Mouse (Mus musculus): Measurements from ENCODE around the gene Lzts2. TPM values are rescaled to one million over a fixed set of nuclear protein-coding genes. Genes with fewer than 3 reads are reported as not detected.

Lzts2 gene
- polyA plus RNA-seq, 1 experiment from 2014 or later = 29.1 TPM

DNA sequence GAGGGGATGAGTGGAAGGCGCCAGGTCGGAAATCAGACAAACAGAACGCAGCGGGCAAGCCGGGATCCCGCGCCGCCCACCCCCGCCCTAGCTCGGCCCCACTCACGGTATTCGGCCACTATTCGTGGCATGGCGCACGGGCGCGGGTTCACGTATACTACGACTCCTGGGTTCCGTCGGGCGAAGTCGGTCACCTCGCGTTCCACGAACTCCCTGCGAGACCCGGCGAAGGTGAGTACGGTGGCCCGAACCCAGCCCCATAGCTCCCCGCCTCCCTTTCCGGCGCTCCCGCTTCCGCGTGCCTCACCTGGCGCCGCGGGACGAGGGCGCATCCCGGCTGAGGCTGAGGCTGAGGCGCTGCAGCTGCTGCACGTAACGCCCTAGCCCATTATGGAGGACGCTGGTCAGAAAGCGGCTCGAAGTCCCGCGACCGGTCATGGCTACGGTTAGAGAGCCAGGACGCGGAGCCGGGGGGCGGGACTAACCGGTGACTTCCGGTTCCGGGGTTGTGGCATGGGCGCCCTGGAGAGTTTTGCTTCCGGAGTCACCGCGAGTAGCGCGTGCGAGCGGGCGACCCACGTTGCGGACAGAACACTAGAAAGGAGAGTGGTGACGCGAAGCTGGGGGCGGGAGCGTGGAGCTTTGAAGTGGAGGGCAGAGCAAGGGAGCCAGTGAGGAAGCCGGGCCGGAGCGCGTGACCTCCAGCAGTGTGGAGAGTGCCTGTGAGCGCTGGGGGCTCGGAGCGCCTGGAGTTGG, 8.1 kb upstream of the Lzts2 start, which contains the start of gene Mrpl43:
Mrpl43 (minus strand) TSS at position 486 of the 756 bp plus-strand sequence.
- H3K36me3 ChIP-seq = peaks cover 58% of the 10 kb centered on the region
- no peaks in the 10 kb centered on the region for H3K27me3 ChIP-seq
- H3K4me1 ChIP-seq (replicated peaks) = peaks cover 45% of the 10 kb centered on the region
- H3K27ac ChIP-seq (replicated peaks) = peak within 1 kb of the TSS; percentile 79
- peak within 1 kb of the TSS; percentile 77 for H3K4me2 ChIP-seq
- no peaks in the 10 kb centered on the region for H3K9me3 ChIP-seq
- peak; percentile 91 for ATAC-seq (ENCODE audit: low read depth)
- WGBS = under 1% methylated on average over 82 of the region's 82 CpGs
- H3K9ac ChIP-seq = peak within 1 kb of the TSS; percentile 83
- peak within 1 kb of the TSS; percentile 81 for H3K4me3 ChIP-seq

DNA sequence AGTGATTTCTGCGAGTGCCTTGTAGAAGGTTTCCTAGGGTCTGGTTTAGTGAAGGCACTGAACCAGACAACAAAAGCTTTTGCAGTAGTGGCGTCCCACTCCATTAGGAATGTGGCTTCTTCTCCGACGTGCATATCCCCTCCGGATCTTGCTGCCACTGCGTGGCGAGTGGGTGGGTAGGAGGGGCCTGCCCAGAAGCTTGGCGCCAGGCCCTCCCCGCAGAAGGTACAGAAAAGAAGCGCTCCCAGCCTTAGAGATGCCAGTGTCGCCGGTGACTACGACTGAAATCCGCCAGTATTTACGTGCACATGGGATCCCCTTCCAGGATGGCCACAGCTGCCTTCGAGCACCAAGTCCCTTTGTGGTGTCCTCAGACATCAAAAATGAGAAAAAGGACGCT, 7.2 kb upstream of the Lzts2 start:
- Histone ChIP-seq H3K4me2 (peak overlapping the region; percentile 77), H3K4me3 (peak overlapping the region; percentile 81), H3K9ac (peak overlapping the region; percentile 83), H3K27me3 (no peaks in the 10 kb centered on the region), H3K36me3 (peaks cover 58% of the 10 kb centered on the region), H3K9me3 (no peaks in the 10 kb centered on the region), H3K27ac (replicated peaks) (peak overlapping the region; percentile 79), H3K4me1 (replicated peaks) (peaks cover 45% of the 10 kb centered on the region)
- no peak; the same call in 1 of the 2 replicates for ATAC-seq (ENCODE audit: low read depth)
- 48% methylated on average over 17 of the region's 17 CpGs for whole genome bisulfite sequencing

DNA sequence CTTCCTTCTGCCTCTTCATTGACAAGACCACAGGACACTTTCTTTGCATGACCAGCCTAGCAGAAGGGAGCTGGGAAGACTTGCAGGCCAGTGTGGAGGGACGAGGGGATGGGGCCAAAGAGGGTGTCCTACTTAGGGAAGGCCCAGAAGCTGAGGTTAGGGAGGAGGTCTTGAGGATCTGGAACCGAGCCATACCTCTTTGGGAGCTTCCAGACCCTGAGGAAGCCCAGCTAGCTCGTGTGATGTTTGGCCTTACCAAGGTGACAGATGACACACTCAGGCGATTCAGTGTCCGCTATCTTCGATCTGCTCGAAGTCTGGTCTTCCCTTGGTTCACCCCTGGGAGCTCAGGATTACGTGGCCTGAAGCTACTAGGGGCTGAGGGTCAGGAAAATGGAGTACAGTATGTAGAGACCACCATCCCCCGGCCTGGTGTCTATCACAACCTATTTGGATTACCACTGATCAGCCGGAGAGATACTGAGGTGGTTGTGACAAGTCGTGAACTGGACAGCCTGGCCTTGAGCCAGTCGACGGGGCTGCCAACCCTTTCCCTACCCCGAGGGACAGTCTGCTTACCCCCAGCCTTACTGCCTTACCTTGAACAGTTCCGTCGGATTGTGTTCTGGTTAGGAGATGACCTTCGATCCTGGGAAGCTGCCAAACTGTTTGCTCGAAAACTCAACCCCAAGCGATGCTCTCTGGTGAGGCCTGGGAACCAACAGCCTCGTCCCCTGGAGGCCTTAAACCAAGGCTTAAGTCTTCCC, 6.6 kb upstream of the Lzts2 start:
- Histone ChIP-seq H3K36me3 (peaks cover 52% of the 10 kb centered on the region), H3K27me3 (no peaks in the 10 kb centered on the region), H3K4me2 (peak overlapping the region; percentile 77), H3K4me3 (peak overlapping the region; percentile 81), H3K9me3 (no peaks in the 10 kb centered on the region), H3K27ac (replicated peaks) (peak overlapping the region; percentile 79; the same call in 1 of the 2 replicates), H3K4me1 (replicated peaks) (peaks cover 49% of the 10 kb centered on the region), H3K9ac (peak overlapping the region; percentile 83; the same call in 1 of the 2 replicates)
- ATAC-seq (ENCODE audit: low read depth) = no peak
- WGBS = 93% methylated on average over 20 of the region's 20 CpGs

DNA sequence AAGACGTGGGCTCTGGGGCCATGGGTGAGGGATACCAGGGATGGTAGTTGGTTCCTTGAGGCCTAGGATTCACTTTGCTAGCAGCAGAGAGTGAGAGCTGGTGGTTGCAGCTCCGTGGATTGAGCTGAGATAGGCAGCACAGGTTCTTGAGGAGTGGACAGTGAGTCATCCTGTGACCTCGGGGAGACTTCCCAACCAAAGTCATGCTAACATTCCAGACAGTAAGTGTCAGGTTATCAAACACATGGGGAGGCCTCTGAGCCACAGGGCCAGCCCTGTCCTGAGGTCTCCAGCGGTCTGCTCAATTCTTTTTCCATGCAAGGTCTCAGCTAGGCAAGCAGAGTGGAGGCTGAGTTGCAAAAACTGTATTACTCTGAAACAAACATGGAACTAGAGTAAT, 3.6 kb upstream of the Lzts2 start:
- ATAC-seq (ENCODE audit: low read depth) = no peak
- Histone ChIP-seq H3K27ac (replicated peaks) (no peak overlapping the region), H3K4me2 (no peak overlapping the region), H3K4me1 (replicated peaks) (peaks cover 48% of the 10 kb centered on the region), H3K36me3 (peaks cover 31% of the 10 kb centered on the region), H3K27me3 (no peaks in the 10 kb centered on the region), H3K9me3 (no peaks in the 10 kb centered on the region), H3K9ac (no peak overlapping the region), H3K4me3 (no peak overlapping the region)
- WGBS = 93% methylated on average over 4 of the region's 4 CpGs

DNA sequence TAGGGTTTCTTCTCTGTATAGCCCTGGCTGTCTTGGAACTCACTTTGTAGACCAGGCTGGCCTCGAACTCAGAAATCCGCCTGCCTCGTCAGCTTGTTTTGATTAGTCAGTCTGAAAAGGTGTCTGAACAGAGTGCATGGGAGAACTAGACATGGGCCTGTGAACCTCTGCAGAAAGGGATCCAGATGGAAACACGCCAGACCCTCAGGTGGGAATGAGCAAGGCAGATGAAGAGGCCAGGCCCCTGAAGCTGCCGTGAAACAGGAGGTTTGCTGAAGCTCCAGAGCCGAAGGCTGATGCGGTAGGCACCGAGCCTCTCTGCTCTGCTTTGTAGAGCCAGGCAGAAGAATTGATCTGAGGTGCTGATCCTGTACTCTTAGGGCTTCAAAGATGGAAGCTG, 2.0 kb upstream of the Lzts2 start:
- Histone ChIP-seq H3K36me3 (peaks cover 31% of the 10 kb centered on the region), H3K4me1 (replicated peaks) (peaks cover 56% of the 10 kb centered on the region), H3K9me3 (no peaks in the 10 kb centered on the region), H3K27ac (replicated peaks) (peak overlapping the region; percentile 81), H3K27me3 (no peaks in the 10 kb centered on the region), H3K9ac (peak overlapping the region; percentile 55), H3K4me3 (no peak overlapping the region; the same call in 1 of the 2 replicates), H3K4me2 (no peak overlapping the region)
- ATAC-seq (ENCODE audit: low read depth) = no peak
- WGBS = 85% methylated on average over 8 of the region's 8 CpGs

DNA sequence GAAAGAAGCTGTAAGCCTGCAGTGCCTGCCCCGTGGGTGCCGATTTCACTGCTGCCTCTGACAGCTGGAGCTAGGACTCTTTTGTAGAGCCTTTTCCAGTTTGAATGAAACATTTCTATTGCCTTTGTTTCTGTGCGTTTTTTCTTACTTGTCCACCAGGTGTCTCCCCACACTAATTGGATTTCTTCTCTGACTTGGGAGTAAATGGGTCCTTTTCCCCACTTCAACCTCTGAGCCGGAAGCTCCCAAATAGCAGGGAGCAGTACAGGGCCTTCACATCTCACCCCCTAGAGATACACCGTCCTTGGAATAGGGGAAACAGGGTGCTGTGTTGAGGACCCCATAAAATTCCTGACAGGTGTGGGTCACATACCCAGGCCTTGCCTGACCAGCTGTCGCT, 1.6 kb upstream of the Lzts2 start:
- Histone ChIP-seq H3K4me3 (no peak overlapping the region; the same call in 1 of the 2 replicates), H3K9me3 (no peaks in the 10 kb centered on the region), H3K36me3 (peaks cover 31% of the 10 kb centered on the region), H3K4me1 (replicated peaks) (peaks cover 54% of the 10 kb centered on the region), H3K27ac (replicated peaks) (peak overlapping the region; percentile 81), H3K4me2 (no peak overlapping the region), H3K9ac (peak overlapping the region; percentile 55), H3K27me3 (no peaks in the 10 kb centered on the region)
- ATAC-seq (ENCODE audit: low read depth) = no peak
- 34% methylated on average over 6 of the region's 6 CpGs for WGBS

DNA sequence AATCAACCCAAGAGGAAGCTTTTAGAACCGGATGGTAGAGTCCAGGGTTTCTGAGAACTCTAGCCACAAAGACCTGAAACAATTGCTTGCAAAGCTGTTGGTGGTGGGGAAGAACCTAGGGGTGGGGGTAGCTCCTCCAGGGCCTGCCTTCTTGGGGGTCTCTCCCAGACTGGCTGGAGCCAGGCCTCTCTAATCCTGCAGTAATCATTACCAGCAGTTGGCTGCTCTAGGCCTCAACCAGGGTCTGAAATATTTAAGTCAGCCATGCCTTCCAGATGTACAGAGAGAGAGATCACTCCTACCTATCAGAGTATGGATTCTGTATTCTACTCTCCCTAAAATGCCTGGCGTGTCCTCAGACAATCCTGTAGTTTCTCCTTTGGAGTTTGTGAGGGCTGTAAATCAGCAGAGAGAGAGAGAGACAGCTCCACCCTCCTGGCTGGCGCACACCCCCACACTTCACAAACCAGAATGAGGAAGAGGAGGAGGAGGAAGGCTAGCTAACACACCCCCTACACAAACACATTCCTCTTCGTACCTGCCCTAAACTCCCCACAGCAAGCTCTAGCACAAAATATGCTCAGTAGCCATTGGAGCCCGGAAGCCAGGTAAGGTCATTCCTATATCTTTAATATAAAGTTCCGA, 511 bp upstream of the Lzts2 start:
- WGBS = 55% methylated on average over 6 of the region's 6 CpGs
- H3K27me3 ChIP-seq = no peaks in the 10 kb centered on the region

DNA sequence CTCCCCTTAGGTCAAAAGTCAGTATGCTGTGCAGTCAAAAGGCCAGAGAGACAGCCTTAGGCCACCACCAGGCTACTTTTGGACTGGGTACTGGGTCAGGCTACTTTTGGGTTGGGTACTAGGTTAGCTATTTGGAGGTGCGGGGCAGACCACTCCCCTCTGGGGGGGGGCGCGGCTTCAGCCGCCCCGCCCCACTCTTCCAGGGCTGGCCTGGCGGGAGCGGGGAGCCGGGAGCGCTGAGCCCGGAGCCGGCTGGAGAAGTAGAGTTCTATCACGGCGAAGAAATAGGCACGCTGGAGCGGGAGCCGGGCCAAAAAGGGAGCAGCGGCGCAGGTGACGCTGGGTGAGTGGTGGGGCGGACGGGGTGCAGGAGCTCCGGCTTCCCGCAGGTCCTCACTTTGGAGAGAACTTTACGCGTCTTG, 778 bp downstream of the Lzts2 start:
- no peaks in the 10 kb centered on the region for H3K27me3 ChIP-seq
- WGBS = under 1% methylated on average over 25 of the region's 25 CpGs
- peak overlapping the region; percentile 87 for H3K9ac ChIP-seq
- peak overlapping the region; percentile 91 for H3K4me2 ChIP-seq
- peaks cover 20% of the 10 kb centered on the region for H3K36me3 ChIP-seq
- H3K27ac ChIP-seq (replicated peaks) = peak overlapping the region; percentile 98
- H3K9me3 ChIP-seq = no peaks in the 10 kb centered on the region
- ATAC-seq (ENCODE audit: low read depth) = no peak
- peak overlapping the region; percentile 65 for H3K4me3 ChIP-seq
- H3K4me1 ChIP-seq (replicated peaks) = peaks cover 55% of the 10 kb centered on the region

More for the DNA sequence above, 511 bp upstream of the Lzts2 start:
- Histone ChIP-seq H3K4me3 (no peak overlapping the region), H3K4me2 (no peak overlapping the region), H3K36me3 (peaks cover 26% of the 10 kb centered on the region), H3K4me1 (replicated peaks) (peaks cover 48% of the 10 kb centered on the region), H3K9me3 (no peaks in the 10 kb centered on the region), H3K9ac (no peak overlapping the region), H3K27ac (replicated peaks) (0 out of 2 replicates have a peak overlapping the region, but pooled peaks have one; percentile 13)
- ATAC-seq (ENCODE audit: low read depth) = no peak

DNA sequence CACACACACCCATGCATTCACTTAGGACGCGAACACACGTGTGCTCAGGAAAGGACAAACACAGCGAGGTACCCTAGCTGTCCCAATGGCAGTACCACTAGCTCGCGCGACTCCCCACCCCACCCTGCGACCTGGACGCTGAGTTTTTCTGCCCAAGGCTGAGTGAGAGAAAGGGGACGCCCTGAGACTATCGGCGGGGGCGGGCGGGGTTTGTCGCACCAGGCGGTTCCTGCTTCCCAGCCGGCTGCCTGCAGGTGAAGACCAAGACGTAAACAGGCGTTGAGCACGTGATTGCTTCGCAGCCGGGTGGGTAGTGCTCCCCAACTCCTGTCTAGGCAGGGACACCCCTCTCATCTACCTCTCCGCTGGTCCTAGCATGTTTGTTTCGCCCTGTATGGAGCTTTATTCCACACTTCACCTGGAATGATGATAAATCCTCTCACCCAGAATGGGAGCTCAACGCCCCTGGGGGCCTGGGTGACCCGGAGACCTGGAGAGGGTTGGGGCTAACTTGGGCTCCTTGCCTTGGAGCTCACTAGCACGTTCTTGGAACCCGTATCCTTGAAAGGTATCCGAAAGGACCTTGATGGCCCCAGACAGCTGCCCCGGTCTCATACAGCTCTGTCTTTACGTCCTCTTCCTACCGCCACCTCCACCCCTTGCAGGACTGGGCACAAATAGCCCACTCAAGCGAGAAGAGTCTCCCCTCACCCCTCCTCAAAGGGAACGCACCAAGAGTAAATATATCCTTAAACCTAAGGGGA, 1.5 kb downstream of the Lzts2 start:
- peak; percentile 22; the same call in 1 of the 2 replicates for ATAC-seq (ENCODE audit: low read depth)
- under 1% methylated on average over 34 of the region's 34 CpGs for WGBS
- Histone ChIP-seq H3K4me1 (replicated peaks) (peaks cover 62% of the 10 kb centered on the region), H3K27ac (replicated peaks) (peak overlapping the region; percentile 98), H3K9ac (peak overlapping the region; percentile 87), H3K4me3 (peak overlapping the region; percentile 65), H3K4me2 (peak overlapping the region; percentile 91), H3K27me3 (no peaks in the 10 kb centered on the region), H3K36me3 (peaks cover 13% of the 10 kb centered on the region), H3K9me3 (no peaks in the 10 kb centered on the region)

DNA sequence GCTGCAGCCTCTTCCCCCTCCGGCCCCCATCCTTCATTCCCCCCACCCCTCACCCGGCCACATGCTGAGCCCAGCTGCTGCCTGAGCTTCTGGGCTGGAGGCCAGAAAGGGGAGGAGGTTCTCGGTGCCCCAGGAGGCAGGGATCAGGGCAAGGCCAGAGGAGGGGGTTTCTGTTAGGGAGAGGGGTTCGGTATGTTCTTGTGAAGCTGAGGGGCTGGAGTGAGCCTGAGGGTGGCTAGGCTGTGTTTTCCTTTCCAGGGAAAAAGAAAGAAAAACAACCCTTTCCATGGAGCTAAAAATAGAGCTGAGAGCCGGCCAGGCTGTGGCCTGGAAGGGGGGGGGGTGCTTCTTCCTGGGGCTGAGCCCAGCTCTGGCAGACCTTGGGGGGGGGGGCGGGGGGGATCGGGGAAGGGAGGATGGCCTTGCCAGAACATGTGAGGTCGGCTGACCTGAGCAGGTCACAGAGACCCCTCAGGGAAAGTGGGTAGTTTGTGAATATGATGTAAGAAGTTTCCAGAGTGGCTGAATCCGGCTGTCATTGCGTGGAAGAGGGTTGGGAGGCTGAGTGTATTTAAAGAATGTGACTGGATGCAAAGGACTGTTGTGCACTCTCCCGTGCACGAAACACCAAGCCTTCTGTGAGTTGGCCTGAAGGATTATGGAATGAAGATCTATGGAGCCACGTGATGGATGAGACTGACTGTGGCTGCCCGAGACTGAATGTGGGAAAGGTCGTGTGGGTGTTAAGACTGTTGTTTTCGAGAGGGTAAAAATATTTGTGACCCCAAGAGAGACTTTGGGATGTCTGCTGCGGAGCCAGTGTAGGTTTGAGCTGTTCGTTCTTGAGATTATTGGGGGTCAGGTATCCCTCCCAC, 2.4 kb downstream of the Lzts2 start:
- Histone ChIP-seq H3K4me3 (peak overlapping the region; percentile 65), H3K36me3 (peaks cover 5% of the 10 kb centered on the region), H3K27ac (replicated peaks) (peak overlapping the region; percentile 98), H3K27me3 (no peaks in the 10 kb centered on the region), H3K4me2 (peak overlapping the region; percentile 91), H3K9me3 (no peaks in the 10 kb centered on the region), H3K4me1 (replicated peaks) (peaks cover 71% of the 10 kb centered on the region), H3K9ac (peak overlapping the region; percentile 87)
- ATAC-seq (ENCODE audit: low read depth) = peak; percentile 30
- under 1% methylated on average over 18 of the region's 18 CpGs for WGBS

Data from neural tube, embryonic 13.5 days (tissue).